Mouse (Mus musculus): ENCODE measurements around the gene Fen1.

- TF ChIP-seq CTCF (IDR thresholded peaks at IDR 0.05; ENCODE audit: control insufficient read depth, insufficient read depth, insufficient read length) (peak; percentile 86), CEBPB (IDR thresholded peaks at IDR 0.05; ENCODE audit: low read depth) (no peak), MAX (IDR thresholded peaks at IDR 0.05) (no peak), MYOG (IDR thresholded peaks at IDR 0.05; ENCODE audit: control insufficient read depth, extremely low read depth, insufficient read length) (no peak), USF1 (IDR thresholded peaks at IDR 0.05; ENCODE audit: low read depth) (no peak), MYOD1 (IDR thresholded peaks at IDR 0.05; ENCODE audit: control insufficient read depth, insufficient read length, low read depth) (peak; percentile 6), FOSL1 (IDR thresholded peaks at IDR 0.05; ENCODE audit: insufficient read depth, low read length, poor library complexity, severe bottlenecking) (no peak)
Observed at GRCm38 (mm10) chr19:10198723-10199122, 5.2 kb downstream of the Fen1 start.

Measured in C2C12 (cell line).